Mouse (Mus musculus) CD4-positive helper T cell, adult 2 months (primary cell): Measurements from ENCODE around the gene Grhl3.

Source experiments
- DNase-seq: peaks from one replicate; pipeline ENCODE4 v3.0.0-alpha.2; 2012; ENCODE audit warnings: low read depth, missing footprints, low spot score

The Grhl3 gene

GRCm38 (mm10) chr4:135531236-135531635, 42.2 kb downstream of the Grhl3 start:
- DNase-seq = no peak

DNA sequence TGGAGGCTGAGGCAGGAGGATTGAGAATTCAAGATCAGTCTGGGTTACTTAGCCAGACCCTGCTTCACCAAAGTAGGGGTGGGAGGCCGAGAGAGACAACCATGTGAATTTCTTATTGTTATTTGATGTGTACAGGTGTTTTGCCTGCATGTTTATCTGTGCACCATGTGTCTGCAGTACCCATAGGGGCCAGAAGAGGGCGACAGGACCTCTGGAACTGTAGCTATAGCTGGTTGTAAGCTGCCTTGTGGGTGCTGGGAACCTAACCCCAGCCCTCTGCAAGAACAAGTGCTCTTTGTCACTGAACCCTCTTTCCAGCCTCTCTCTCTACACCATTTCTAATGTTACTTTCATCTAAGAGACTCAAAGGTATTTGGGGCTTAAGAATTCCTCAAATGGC, 43.2 kb downstream of the Grhl3 start:
- DNase-seq = no peak

DNA sequence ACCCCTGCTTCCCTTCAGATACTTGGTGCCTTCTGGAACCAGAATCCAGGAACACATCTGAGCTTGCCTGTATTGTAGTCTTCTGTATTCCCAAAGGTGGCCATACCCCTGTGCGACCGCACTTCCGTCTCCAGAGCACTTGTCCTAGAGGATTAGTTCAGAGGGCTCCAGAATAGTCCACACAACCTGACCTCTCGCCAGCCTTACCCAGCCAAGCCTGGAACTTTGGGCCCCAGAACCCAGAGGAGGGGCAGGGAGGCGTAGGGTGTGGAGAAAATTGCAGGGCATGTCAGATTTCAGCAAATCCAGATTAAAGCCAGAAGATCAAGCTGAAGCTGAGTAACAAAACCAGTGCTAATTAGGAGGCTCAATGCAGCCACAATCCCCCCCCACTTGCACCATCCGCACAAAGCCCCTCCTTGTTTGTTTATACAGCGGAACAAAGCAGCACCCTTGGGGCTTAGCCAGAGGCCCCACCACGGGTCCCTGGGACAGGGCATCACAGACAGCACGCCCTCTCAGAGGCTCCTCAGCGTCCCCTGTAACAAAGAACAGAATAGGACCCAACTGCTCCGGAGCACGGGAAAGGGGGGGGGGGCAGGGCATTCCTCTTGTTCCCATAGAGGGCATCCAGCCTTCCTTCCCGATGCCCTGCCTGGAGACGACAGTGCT, 47.3 kb downstream of the Grhl3 start:
- no peak for DNase-seq

GRCm38 (mm10) chr4:135525057-135525456, 48.4 kb downstream of the Grhl3 start:
- DNase-seq = no peak

DNA sequence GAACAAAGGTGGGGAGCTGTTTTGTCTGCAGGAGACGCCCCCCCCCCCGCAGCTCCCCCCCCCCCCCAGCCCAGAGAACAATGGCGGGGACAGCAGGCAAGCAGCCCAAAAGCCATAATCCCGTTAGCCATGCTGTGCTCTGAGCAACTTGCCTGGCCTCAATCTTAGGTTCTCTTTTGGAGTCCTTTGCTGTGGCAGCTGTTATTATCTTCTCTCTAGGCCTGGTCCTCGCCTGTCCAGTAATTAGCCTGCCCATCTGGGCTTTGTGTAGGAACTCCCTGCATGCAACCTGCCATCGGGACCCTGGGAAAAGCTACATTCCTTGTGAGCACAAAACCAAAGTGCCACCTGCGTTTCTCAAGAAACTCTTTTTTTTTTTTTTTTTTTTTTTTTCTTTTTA, 49.5 kb downstream of the Grhl3 start:
- no peak for DNase-seq

DNA sequence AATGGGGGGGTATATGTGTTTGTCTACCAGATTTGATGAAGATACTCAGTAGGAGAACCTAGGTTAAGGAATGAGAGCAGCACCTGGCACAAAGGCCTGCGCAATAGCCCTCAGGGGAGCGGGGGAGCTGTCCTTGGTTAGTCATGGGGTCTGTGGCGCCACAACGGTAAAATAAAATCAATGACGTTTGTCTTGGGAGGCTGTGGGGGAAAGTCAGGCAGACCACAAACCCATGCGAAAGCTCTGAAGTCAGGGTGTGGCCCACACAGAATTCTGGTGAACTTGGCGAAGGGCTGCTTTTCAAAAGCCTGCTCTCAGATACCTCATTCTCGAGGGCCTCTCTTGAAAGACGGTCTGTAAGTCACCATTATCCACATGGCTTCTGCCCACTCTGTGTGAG, 53.0 kb downstream of the Grhl3 start:
- peak; percentile 75 for DNase-seq

DNA sequence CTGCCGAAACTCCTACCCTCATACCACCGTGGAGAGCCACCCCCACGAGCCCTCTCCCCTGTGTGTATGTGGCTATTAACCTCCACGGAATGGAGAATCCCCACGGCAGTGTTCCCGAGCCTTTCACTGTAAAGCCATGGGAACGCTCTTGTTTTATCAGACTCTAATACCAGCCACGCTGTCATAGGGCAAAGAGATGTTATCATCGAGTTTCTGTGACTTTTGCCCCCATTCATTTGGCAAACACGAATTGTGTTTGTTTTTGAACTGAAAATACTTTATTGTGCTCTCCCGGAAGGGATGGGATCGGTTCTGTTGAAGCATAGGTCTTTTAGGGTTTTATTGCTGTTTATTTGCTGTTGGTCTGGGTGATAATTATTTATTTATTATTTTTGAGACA, 55.3 kb downstream of the Grhl3 start:
- DNase-seq = no peak

- DNase-seq = peak; percentile 52
Observed at GRCm38 (mm10) chr4:135516351-135517316, 56.8 kb downstream of the Grhl3 start.

GRCm38 (mm10) chr4:135514925-135515324, 58.5 kb downstream of the Grhl3 start:
- no peak for DNase-seq

DNA sequence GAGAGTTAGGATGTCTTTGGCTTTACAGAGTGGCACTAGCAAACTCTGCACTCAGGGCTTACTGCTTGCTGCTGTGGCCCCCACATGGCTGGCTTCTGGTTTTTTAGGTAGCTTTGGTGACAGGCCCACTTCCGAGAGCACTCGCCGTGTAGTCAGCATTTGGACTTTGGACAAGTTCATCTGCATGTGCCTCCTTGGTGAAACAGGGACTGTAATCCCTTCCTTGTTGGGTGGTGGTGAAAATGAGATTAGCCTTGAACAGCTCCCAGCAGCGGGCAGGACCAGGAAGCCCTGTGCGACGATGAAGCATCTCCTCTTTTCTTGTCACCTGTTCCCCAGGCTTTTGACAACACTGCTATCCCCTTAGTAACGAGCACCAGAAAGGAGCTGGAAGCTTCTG, 59.6 kb downstream of the Grhl3 start:
- no peak for DNase-seq

DNA sequence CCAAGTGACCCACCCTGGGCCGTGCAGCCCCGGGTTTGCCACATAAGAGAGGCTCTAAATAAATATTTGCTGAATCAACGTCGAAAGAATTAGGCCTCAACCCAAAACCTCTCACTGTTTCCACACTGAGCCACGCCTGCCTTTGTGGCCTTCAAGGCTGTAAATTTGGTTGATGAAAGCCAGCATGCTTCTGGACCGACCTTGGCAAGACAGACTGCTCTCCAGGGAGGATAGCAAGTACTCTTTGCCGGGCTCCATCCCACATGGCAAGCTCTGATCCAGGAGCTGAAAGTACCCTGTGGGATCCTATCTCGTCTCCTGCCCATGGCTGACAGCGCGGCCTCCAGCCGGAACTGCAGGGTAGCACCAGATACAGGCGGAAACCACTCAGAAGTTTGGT, 63.9 kb downstream of the Grhl3 start:
- no peak for DNase-seq

GRCm38 (mm10) chr4:135508419-135509039, 64.9 kb downstream of the Grhl3 start:
- peak; percentile 62 for DNase-seq

- DNase-seq = peak; percentile 42
Observed at GRCm38 (mm10) chr4:135507547-135508350, 65.7 kb downstream of the Grhl3 start.

- no peak for DNase-seq
Observed at GRCm38 (mm10) chr4:135505794-135506193, 67.6 kb downstream of the Grhl3 start.

DNA sequence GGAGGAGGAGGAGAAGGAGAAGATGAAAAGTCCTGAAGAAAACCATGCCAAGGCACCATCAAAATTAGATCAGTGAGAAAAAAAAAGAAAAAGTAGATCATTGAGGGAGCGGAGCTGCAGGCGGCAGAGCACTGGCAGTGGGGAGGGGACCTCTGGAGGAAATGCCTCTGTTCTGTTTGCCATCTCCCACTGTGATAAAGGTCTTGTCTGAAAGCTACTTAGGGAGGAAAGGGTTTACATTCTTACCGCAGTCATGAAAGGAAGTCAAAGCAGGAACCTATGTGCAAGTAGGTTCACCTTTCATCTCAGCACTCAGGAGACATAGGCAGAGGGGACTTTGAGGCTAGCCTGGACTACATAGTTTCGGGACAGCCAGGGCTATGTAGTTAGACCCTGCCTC, 71.8 kb downstream of the Grhl3 start:
- peak; percentile 55 for DNase-seq

- DNase-seq = no peak
Observed at GRCm38 (mm10) chr4:135499831-135500230, 73.6 kb downstream of the Grhl3 start.

DNA sequence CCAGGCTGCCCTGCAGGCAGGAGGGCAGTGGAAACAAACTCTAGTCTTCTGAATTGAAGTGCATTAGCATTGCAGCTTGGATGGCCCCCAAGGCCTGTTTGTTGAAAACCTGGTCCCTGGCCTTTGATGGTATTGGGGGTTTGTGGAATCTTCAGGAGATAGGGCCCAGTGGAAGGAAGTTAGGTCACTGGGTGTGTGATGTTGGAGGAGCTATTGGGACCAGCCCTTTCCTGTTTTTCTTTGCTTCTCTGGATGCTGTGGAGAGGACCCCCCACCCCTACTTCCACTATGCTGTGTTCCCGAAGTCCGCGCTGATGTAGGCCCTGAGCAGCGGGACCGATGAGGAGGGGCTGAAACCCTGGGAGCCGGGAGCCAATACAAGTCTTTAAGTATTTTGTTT, 75.3 kb downstream of the Grhl3 start:
- DNase-seq = no peak

DNA sequence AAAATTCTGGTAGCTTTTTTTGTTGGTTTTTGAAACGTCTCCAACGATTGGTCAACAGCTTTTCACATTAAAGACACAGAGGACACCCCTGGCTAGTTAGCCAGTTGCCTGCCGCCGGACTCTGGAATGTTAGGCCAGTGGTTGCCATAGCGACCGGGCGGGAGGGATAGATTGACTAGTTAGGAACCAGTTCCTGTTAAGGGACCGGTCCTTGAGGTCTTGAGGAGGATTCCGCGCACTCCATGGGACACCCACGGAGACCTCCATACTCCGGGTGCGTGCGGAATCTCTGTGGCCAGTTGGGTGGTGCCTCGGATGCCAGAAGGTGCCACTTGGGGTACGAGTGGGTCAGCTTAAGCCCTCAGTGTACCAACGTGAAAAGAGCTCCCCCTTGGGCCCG, 77.6 kb downstream of the Grhl3 start:
- DNase-seq = no peak

DNA sequence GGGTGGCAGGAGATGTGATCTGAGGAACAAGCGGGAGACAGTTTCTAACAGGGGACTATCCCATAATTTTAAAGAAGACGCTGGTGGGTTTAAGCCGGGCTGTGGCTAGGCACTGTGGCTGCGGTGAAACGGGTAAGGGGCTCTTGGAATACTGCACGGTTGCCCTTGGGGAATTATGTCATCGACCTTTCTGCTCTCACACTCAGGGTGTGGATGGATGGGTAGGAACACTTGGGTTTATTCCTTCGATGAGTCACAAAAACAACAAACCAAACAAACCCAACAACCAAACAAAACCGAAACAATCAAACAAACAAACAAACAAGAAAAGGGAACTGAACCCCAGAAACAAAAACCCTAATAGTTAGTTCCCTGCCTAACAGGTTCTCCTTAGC, 78.0 kb downstream of the Grhl3 start:
- no peak for DNase-seq

- peak; percentile 96 for DNase-seq
Observed at GRCm38 (mm10) chr4:135494521-135495396, 78.7 kb downstream of the Grhl3 start, which contains the start of the genes Stpg1 and Nipal3. Gene Stpg1, plus strand, starts transcription at chr4:135494790. Gene Nipal3, minus strand, starts transcription at chr4:135495038.
